Mouse (Mus musculus): ENCODE results near the gene Dscaml1. TPM values are rescaled to one million over a fixed set of nuclear protein-coding genes. Genes with fewer than 3 reads are reported as not detected.

Dscaml1 gene
- polyA plus RNA-seq, 1 experiment from 2014 or later: 0.54 TPM

DNA sequence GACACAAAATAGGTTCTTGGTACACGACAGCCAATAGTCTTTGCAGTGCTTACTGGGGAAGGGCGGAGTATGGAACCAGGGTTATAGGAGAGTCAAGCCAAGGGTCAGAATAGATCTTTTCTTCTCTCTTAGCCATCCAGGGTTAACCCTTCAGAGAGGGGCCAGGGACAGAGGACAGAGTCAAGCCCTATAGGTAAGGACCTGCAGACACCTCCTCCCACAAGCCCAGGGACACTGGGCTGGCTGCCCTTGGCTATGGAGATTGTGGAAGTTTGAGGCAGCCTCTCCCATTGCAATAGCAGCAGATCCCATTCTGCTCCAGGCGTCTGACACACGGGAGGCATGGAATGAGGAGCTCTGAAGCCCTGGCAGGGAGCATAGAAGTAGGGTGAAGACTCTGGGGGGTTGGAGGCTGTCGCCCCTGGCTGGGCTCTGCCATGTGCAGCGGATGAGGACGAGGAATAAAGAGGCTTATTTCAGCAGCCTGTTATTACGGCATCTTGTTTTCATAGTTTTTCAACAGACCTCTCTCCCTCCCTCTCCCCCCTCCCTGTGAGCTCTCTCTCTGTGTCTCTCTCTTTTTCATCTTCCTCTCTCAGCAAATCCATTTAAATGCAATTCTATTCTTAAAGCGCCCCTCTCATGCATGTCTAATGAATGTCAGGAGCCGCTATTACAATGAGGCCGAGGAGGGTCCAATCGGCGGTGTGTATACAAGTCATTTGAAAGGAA is 224.8 kb downstream of the Dscaml1 start:
- WGBS: 74% methylated on average over 13 of the region's 13 CpGs
- no peak overlapping the region for H3K4me3 ChIP-seq (ENCODE audit: low read length)
- no peak overlapping the region for H3K27ac ChIP-seq (ENCODE audit: low read length)
- no peak for ATAC-seq (replicated peaks; ENCODE audit: extremely low read depth, insufficient read depth, low FRiP score)
- 0 out of 2 replicates have a peak, but pooled peaks cover 1% of the 10 kb centered on the region for H3K9me3 ChIP-seq (replicated peaks; ENCODE audit: control insufficient read depth, low read length)
- H3K27me3 ChIP-seq (ENCODE audit: control insufficient read depth, insufficient read depth, low read length): peaks cover 2% of the 10 kb centered on the region
- no peak overlapping the region for H3K4me2 ChIP-seq (ENCODE audit: low read depth, low read length)
- H3K36me3 ChIP-seq (ENCODE audit: control insufficient read depth, insufficient read depth): no peaks in the 10 kb centered on the region
- no peaks in the 10 kb centered on the region for H3K4me1 ChIP-seq (ENCODE audit: control insufficient read depth, insufficient read depth, low read length)
- no peak overlapping the region for H3K9ac ChIP-seq (ENCODE audit: low read length)

DNA sequence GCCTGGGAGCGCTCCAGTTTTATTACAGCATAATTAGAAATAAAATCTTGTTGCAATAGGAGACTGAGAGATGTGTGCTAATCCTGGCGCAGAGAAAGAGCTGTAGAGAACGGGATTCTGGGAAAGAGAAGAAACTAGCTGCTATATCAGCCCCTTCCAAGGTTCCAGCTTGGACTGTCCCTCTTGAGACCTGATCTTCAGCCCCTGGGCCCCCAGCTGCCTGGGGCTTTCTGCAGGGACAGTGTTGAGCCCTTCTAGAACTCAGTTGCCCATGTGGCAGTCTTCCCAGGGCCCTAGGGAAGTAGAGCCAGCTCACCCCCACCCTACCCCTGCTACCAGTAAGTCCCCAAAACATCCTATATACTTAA is 225.4 kb downstream of the Dscaml1 start:
- H3K27ac ChIP-seq (ENCODE audit: low read length): no peak overlapping the region
- peaks cover 2% of the 10 kb centered on the region for H3K27me3 ChIP-seq (ENCODE audit: control insufficient read depth, insufficient read depth, low read length)
- no peaks in the 10 kb centered on the region for H3K9me3 ChIP-seq (replicated peaks; ENCODE audit: control insufficient read depth, low read length)
- H3K4me1 ChIP-seq (ENCODE audit: control insufficient read depth, insufficient read depth, low read length): no peaks in the 10 kb centered on the region
- no peaks in the 10 kb centered on the region for H3K36me3 ChIP-seq (ENCODE audit: control insufficient read depth, insufficient read depth)
- H3K4me2 ChIP-seq (ENCODE audit: low read depth, low read length): no peak overlapping the region
- ATAC-seq (replicated peaks; ENCODE audit: extremely low read depth, insufficient read depth, low FRiP score): no peak
- no peak overlapping the region for H3K9ac ChIP-seq (ENCODE audit: low read length)
- 86% methylated on average over 3 of the region's 3 CpGs for WGBS
- no peak overlapping the region for H3K4me3 ChIP-seq (ENCODE audit: low read length)

DNA sequence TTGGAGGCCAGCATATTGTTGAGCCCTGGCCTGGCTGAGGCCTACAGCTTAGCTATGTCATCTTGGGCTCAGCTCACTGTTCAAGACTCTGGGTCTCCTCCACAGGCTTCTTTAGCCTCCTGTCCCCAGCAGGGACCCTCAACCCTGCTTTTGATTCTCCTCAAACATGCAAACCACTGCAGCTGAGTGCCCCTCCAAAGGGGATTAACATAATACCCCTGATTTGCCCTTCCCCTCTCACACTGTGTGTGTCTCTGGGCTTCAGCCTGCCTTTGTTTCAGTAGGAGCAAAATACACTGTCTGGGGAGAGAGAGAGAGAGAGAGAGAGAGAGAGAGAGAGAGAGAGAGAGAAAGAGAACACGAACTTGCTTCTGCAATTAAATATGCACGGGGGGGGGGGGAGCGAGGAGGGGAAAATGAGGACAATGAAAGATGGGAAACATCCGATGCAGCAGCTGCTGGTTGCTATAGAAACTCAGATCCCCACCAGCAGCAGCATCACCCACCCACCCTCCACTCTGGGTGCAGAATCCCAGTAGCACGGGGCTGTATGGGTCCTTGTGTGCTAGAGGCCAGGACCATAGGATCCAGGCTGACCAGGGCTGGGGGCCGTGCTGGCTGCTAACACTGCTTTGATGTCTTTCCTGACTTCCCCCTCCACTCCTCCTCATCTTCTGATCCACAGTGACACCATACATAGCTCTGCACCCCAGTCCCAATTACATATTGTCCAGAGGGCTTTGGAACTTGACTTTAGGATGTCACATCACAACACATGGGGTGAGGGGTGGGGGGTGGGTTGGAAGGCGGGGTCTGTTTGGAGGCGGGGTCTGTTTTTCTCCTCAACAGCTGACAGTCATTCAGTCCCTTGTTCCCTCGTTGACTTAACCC is 231.0 kb downstream of the Dscaml1 start:
- no peak overlapping the region for H3K4me2 ChIP-seq (ENCODE audit: low read depth, low read length)
- no peaks in the 10 kb centered on the region for H3K36me3 ChIP-seq (ENCODE audit: control insufficient read depth, insufficient read depth)
- 13% methylated on average over 8 of the region's 9 CpGs for WGBS
- H3K4me3 ChIP-seq (ENCODE audit: low read length): no peak overlapping the region
- H3K9ac ChIP-seq (ENCODE audit: low read length): no peak overlapping the region
- peaks cover under 1% of the 10 kb centered on the region; the same call in 1 of the 2 replicates for H3K27me3 ChIP-seq (ENCODE audit: control insufficient read depth, insufficient read depth, low read length)
- no peak overlapping the region for H3K27ac ChIP-seq (ENCODE audit: low read length)
- no peak for ATAC-seq (replicated peaks; ENCODE audit: extremely low read depth, insufficient read depth, low FRiP score)
- H3K9me3 ChIP-seq (replicated peaks; ENCODE audit: control insufficient read depth, low read length): no peaks in the 10 kb centered on the region
- H3K4me1 ChIP-seq (ENCODE audit: control insufficient read depth, insufficient read depth, low read length): no peaks in the 10 kb centered on the region

DNA sequence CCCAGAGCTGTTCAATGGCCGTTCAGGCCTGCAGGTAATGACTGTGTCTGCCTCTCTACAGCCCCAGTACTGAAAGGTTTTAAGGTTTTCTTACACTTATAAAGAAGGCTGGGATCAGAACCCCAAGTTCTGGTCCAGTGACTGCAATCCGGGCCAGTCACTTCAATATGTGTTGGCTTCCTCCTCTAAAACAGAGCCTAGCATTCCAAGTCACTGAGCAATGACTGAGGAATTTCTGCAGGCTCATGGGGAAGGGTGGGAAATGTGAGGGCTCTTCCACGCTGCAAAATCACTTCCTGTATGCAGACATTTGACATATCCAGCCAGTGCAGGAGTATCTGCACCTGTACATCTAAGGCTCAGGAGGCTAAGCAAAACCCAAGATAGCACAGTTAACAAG is 233.8 kb downstream of the Dscaml1 start:
- H3K9me3 ChIP-seq (replicated peaks; ENCODE audit: control insufficient read depth, low read length): no peaks in the 10 kb centered on the region
- H3K27me3 ChIP-seq (ENCODE audit: control insufficient read depth, insufficient read depth, low read length): no peaks in the 10 kb centered on the region
- H3K4me1 ChIP-seq (ENCODE audit: control insufficient read depth, insufficient read depth, low read length): no peaks in the 10 kb centered on the region
- H3K27ac ChIP-seq (ENCODE audit: low read length): no peak overlapping the region
- no peaks in the 10 kb centered on the region for H3K36me3 ChIP-seq (ENCODE audit: control insufficient read depth, insufficient read depth)
- no peak overlapping the region for H3K9ac ChIP-seq (ENCODE audit: low read length)
- H3K4me3 ChIP-seq (ENCODE audit: low read length): no peak overlapping the region
- no peak overlapping the region for H3K4me2 ChIP-seq (ENCODE audit: low read depth, low read length)
- 50% methylated on average over 3 of the region's 3 CpGs for WGBS
- no peak for ATAC-seq (replicated peaks; ENCODE audit: extremely low read depth, insufficient read depth, low FRiP score)

DNA sequence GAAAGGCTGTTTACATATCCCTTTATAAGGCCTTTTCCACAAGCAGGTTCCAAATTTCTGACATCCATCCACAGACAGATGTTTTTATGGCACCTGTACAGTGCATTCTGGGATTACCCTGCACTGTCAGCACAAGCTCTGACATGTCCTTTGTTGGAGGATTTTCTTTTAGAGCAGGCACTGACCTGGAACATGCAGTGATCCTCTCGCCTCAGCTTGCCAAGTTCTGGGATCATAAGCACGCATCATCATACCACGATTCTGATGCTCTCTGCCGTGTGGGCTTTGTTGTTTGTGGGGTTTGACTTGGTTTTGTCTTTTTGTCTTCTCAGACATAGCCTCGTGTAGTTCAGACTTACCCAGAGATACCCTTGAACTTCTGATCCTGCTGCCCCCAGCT is 236.0 kb downstream of the Dscaml1 start:
- Histone ChIP-seq H3K4me3 (ENCODE audit: low read length) (no peak overlapping the region), H3K4me2 (ENCODE audit: low read depth, low read length) (no peak overlapping the region), H3K4me1 (ENCODE audit: control insufficient read depth, insufficient read depth, low read length) (no peaks in the 10 kb centered on the region), H3K9me3 (replicated peaks; ENCODE audit: control insufficient read depth, low read length) (no peaks in the 10 kb centered on the region), H3K9ac (ENCODE audit: low read length) (no peak overlapping the region), H3K27ac (ENCODE audit: low read length) (no peak overlapping the region), H3K27me3 (ENCODE audit: control insufficient read depth, insufficient read depth, low read length) (no peaks in the 10 kb centered on the region), H3K36me3 (ENCODE audit: control insufficient read depth, insufficient read depth) (no peaks in the 10 kb centered on the region)
- 74% methylated on average over 5 of the region's 5 CpGs for WGBS
- ATAC-seq (replicated peaks; ENCODE audit: extremely low read depth, insufficient read depth, low FRiP score): no peak

DNA sequence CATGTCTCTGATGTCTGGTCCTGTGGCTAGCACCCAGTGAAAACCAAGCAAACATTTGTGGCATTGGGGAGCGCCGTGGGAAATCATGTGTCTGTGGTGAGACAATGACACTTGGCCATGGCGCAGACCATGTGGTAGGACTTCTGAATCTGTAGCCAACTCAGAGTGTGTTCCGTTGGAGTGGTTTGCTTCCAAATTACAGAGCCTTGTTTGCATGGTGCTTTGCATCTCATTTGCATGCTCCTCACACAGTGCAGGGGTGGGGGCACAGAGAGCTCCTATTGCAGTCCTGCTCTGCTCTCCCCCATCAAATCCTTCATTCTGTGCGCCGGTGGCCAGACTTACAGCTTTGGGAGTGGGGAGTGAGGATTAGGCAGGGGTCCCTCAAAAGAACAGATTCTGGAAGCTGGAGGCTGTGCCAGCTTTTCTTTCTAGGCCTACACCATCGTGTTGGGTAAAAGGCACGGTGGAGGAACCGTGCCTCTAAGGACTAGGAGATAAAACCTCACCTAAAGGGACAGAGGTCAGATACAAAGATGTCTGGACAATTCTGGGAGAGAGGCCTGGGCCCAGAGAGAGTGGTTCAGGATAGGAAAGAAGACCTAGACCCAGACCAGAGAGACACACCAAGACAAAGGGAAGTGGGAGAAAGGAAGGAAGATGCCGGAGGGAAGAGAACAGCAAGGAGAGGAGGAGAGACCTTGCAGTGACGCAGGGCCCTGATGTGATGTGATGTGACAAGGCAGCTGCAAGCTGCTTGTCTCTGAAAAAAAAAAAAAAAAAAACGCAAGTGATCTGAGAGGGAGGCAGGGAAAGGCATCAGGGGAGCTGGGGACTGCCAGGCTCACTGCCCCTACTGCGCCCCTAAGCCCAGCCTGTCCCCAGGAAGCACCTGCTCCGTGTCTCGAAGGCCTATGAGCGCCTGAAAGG is 237.2 kb downstream of the Dscaml1 start:
- WGBS: 66% methylated on average over 15 of the region's 16 CpGs

DNA sequence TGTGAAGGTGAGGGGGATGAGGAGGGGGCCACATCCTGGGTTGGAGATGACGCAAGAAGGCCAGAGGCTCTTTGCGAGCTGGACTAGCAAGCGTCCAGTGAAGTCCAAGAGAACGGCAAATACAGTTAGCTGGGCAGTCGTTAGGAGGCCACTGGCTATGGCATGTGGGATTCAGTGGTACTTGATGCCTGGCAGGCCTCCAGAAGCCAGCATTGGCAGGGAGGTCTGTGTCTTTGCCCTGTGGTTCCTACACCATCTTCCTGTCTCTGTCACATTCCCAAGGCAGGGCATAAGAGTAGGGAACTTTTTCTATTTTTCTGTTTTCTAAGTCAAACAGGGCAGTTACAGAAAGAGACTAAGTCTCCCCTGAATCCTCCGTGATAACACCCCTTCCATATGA is 237.9 kb downstream of the Dscaml1 start:
- H3K4me1 ChIP-seq (ENCODE audit: control insufficient read depth, insufficient read depth, low read length): no peaks in the 10 kb centered on the region
- H3K9ac ChIP-seq (ENCODE audit: low read length): no peak overlapping the region
- H3K4me2 ChIP-seq (ENCODE audit: low read depth, low read length): no peak overlapping the region
- WGBS: 72% methylated on average over 6 of the region's 6 CpGs
- no peaks in the 10 kb centered on the region for H3K9me3 ChIP-seq (replicated peaks; ENCODE audit: control insufficient read depth, low read length)
- no peaks in the 10 kb centered on the region for H3K27me3 ChIP-seq (ENCODE audit: control insufficient read depth, insufficient read depth, low read length)
- no peak for ATAC-seq (replicated peaks; ENCODE audit: extremely low read depth, insufficient read depth, low FRiP score)
- no peak overlapping the region for H3K4me3 ChIP-seq (ENCODE audit: low read length)
- H3K27ac ChIP-seq (ENCODE audit: low read length): no peak overlapping the region
- H3K36me3 ChIP-seq (ENCODE audit: control insufficient read depth, insufficient read depth): no peaks in the 10 kb centered on the region

More for the DNA sequence above, 237.2 kb downstream of the Dscaml1 start:
- H3K9ac ChIP-seq (ENCODE audit: low read length): no peak overlapping the region
- no peak overlapping the region for H3K27ac ChIP-seq (ENCODE audit: low read length)
- H3K36me3 ChIP-seq (ENCODE audit: control insufficient read depth, insufficient read depth): no peaks in the 10 kb centered on the region
- H3K27me3 ChIP-seq (ENCODE audit: control insufficient read depth, insufficient read depth, low read length): no peaks in the 10 kb centered on the region
- no peak overlapping the region for H3K4me2 ChIP-seq (ENCODE audit: low read depth, low read length)
- ATAC-seq (replicated peaks; ENCODE audit: extremely low read depth, insufficient read depth, low FRiP score): no peak
- H3K4me3 ChIP-seq (ENCODE audit: low read length): no peak overlapping the region
- H3K9me3 ChIP-seq (replicated peaks; ENCODE audit: control insufficient read depth, low read length): no peaks in the 10 kb centered on the region
- H3K4me1 ChIP-seq (ENCODE audit: control insufficient read depth, insufficient read depth, low read length): no peaks in the 10 kb centered on the region

DNA sequence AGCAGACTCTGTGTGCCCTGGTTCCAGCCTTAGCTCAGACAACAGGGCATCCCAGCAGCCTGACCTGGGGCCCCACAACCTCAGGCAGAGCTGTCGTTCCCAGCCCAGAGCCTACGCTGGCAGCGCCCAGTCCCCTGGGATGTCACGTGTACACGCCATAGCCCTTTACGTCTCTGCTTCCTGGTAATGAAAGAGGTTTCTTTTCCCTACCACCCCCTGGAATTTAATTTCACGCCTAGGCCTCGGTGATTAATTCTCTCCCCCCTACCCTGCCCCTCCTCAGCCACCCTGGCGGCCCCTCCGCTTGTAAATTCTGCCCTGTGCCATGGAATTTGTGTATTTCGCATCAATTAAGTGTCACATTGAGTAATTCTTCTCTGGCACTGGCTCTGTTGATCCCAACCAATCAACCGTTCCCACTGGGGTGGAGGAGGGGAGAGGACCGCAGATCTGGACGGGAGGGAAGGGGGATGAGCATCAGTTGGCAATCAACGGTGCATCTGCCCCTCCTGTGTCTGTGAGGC is 238.5 kb downstream of the Dscaml1 start:
- no peaks in the 10 kb centered on the region for H3K36me3 ChIP-seq (ENCODE audit: control insufficient read depth, insufficient read depth)
- no peak for ATAC-seq (replicated peaks; ENCODE audit: extremely low read depth, insufficient read depth, low FRiP score)
- H3K27me3 ChIP-seq (ENCODE audit: control insufficient read depth, insufficient read depth, low read length): no peaks in the 10 kb centered on the region
- H3K9ac ChIP-seq (ENCODE audit: low read length): no peak overlapping the region
- H3K4me1 ChIP-seq (ENCODE audit: control insufficient read depth, insufficient read depth, low read length): no peaks in the 10 kb centered on the region
- no peak overlapping the region for H3K27ac ChIP-seq (ENCODE audit: low read length)
- WGBS: 65% methylated on average over 15 of the region's 15 CpGs
- no peak overlapping the region for H3K4me3 ChIP-seq (ENCODE audit: low read length)
- no peak overlapping the region for H3K4me2 ChIP-seq (ENCODE audit: low read depth, low read length)
- no peaks in the 10 kb centered on the region for H3K9me3 ChIP-seq (replicated peaks; ENCODE audit: control insufficient read depth, low read length)

Data from heart, embryonic 16.5 days (tissue).